Mouse (Mus musculus) hematopoietic multipotent progenitor cell, adult 10-12 weeks (in vitro differentiated cells): ENCODE measurements around the gene Phf10. TPM values are rescaled to one million over a fixed set of nuclear protein-coding genes. Genes with fewer than 3 reads are reported as not detected.

Experiments
- polyA plus RNA-seq: library from polyadenylated mRNA; stranded (reverse); fragments of >175 nt; gene quantifications from 2 replicates; pipeline ENCODE4 v1.2.3, GENCODE M21; 2012; ENCODE audit warnings: low replicate concordance

Gene Phf10
- polyA plus RNA-seq, result 18.7 and 23.8 TPM in 2 replicates

DNA sequence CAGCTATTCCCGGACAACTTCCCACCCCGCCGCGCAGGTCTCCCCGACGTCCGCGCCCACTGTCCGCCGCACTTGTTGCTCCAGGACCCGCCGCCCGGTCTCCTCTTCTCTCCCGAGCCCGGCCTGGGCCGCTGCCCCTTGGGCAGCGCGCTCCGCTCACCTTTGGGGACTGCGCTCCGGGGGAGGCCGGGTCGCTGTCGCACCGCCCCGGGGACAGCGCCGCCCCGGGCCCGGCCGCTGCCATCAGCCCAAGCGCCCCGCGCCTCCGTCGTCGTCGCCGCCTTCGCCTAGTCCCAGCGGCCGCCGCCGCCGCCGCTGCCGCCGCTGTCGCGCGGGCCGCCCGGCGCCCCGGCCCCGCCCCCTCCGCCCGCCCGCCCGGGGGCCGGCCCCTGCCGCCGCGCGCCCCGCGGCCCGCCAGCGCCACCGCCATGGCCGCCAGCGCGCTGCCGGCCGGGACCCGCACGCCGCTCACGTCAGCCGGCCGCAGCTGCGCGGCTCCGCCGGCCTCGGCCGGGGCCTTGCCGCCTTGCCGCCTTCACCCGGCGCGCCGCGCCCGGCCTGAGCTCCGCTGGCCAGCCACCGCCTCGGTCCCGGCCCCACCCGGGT, at the start of gene Phf10:
TSS of gene Phf10 (minus strand) at position 323 of the 606 bp plus-strand sequence.

DNA sequence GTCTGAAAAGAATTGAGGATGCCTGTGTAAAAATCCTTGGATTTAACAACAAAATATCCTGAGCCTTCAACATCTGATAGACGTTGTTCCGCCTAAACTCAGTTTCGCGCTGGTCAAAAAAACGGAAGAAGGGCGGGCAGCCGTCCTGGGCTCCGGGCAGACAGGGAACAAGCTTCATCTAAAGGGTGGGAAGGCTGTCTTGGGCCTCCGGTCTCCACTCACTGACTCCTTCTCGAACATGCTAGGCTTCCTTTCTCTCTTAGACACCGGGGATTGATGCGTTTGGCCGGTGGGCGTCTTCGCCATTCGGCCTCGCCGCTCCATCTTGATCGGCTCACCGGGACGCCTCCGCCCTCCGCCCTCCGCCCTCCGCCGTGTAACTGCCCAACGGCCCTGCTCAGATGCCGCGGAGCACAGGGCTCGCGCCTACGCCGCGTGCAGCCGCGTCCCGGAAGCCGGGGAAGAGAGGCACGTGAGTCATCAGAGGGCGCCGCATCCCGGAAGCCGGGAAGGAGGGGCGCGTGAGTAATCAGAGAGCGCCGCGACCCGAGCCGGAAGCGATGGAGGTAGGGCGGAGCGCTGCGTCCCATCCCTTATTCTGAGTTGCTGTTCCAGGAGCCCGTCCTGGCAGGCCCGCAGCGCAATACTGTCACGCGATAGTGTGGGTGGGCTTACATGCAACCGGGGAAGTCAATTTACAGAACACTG, 48.8 kb upstream of the Phf10 start, which contains the start of gene Gm3435:
TSS of gene Gm3435 (plus strand) at position 471 of the 708 bp plus-strand sequence.

DNA sequence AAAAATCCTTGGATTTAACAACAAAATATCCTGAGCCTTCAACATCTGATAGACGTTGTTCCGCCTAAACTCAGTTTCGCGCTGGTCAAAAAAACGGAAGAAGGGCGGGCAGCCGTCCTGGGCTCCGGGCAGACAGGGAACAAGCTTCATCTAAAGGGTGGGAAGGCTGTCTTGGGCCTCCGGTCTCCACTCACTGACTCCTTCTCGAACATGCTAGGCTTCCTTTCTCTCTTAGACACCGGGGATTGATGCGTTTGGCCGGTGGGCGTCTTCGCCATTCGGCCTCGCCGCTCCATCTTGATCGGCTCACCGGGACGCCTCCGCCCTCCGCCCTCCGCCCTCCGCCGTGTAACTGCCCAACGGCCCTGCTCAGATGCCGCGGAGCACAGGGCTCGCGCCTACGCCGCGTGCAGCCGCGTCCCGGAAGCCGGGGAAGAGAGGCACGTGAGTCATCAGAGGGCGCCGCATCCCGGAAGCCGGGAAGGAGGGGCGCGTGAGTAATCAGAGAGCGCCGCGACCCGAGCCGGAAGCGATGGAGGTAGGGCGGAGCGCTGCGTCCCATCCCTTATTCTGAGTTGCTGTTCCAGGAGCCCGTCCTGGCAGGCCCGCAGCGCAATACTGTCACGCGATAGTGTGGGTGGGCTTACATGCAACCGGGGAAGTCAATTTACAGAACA, 17.4 kb upstream of the Phf10 start, which contains the start of the genes 9030025P20Rik and Gm3417:
TSS of gene 9030025P20Rik (plus strand) at position 107 of the 677 bp plus-strand sequence.
TSS of gene Gm3417 (minus strand) at position 429 of the 677 bp plus-strand sequence.

DNA sequence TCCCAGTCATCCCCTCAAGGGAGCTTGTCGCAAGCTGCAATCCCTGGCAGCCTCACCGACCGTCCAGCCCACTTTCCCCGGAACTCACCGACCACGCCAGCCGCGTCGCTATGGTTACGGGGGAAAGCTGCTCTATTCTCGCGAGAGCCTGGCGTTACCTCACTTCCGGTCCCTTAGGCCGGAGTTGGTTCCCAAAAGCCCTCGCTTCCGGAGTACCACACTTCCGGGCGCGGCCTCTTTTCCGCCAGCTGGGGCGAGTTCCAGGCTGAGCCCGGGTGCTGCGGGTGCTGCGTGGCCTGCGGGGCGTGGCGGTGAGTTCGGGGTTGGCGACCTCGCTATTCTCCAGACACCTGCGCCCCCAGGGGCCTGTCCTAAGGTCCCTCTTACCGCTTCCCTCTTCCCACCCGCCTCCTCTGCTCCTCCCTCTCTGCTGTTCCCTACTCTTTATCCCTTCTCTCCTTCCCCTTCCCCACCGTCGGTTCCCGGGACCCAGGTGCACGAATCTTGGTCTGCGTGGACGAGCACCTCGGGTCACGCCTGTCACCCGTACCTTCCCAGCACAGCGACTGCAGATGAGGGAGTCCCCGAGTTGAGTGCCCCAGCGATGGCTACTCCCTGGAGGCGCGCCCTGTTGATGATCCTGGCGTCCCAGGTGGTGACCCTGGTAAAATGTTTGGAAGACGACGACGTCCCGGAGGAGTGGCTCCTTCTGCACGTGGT, 17.9 kb downstream of the Phf10 start, which contains the start of the genes Wdr27 and 1600012H06Rik:
TSS of gene Wdr27 (minus strand) at position 150 of the 720 bp plus-strand sequence.
TSS of gene 1600012H06Rik (plus strand) at position 176 of the 720 bp plus-strand sequence.

Other genes starting within 250 kb of the Phf10 start
- gene Wdr27, start 18.1 kb downstream of the Phf10 start, polyA plus RNA-seq, result 0.74 and 2.6 TPM in 2 replicates
- 4.5 and 6.3 TPM in 2 replicates for gene 1600012H06Rik, start 18.1 kb downstream of the Phf10 start, polyA plus RNA-seq
- 6.5 and 6.6 TPM in 2 replicates for gene 9030025P20Rik, start 17.2 kb upstream of the Phf10 start, polyA plus RNA-seq
- gene Gm3417, start 17.5 kb upstream of the Phf10 start, polyA plus RNA-seq, result 3.5 and 6.1 TPM in 2 replicates
- 0.31 and 3.6 TPM in 2 replicates for gene Gm3435, start 48.9 kb upstream of the Phf10 start, polyA plus RNA-seq
- 5.2 and 6.3 TPM in 2 replicates for gene Ermard, start 79.9 kb upstream of the Phf10 start, polyA plus RNA-seq
- 0.96 TPM in 1 of 2 replicates, not detected in the other for gene Tcte3, start 80.2 kb upstream of the Phf10 start, polyA plus RNA-seq
- 2.2 and 2.4 TPM in 2 replicates for gene Gm3448, start 80.3 kb upstream of the Phf10 start, polyA plus RNA-seq